Mouse (Mus musculus): ENCODE measurements at regions not wholly inside any gene's neighbourhood (a gene's known extent, or its start where the extent isn't known, plus 50 kb on each side); places are given as distances from the start of the nearest gene placed in this dataset.

DNA sequence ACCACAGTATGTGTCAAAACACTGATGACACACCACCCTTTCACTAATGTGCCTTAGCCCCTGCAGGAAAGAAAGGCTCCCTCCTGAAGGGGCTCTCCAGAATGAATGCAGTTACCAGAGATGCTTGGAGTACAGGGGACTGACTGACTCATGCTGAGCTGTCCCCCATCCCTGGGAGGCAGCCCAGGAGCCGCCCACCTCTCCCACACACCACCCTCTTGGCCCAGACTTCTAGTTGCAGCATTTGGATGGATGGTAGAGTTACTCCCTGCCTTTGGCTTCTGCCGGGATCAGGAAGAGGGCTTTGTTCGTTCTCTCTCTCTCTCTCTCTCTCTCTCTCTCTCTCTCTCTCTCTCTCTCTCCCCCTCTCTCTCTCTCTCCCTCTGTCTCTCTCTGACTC is 53.4 kb upstream of the Jun start:
- DNase-seq (ENCODE audit: low spot score in 2 of 2), result peak in 1 of 2 experiments; percentile 35

DNA sequence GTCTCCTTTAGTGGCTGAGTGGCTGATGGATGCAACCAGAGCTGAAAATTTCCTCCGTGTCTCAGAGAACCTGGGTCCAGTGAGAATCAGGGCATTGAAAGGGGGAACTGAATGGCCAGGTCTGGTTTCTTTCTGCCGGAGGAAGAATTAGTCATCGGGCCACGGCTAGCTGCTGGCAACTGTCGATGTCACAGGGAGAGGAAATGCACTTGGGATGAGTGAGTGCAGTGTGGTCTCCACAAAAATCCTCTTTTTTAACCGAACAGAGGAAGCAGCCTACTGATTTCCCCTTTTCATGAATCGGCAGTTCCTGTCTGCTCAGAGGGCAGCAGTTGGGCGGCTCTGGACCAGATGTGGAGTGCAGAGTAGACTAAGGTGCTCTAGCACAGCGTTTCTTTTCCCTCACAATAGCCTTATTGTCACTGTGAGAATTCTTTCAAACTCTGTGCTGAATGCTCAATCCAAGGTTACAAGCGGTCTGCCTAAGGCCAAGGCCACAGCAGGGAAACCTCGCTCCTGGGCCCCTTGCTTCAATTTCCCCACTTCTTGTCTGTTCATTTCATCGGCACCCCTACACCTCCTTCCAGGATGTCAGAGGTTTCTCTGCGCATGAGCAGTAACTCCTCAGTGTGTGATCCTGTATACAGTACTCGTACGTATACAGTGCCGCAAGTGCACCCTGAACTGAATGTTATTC is 54.1 kb upstream of the Jun start:
- DNase-seq (ENCODE audit: low spot score in 2 of 2), result peak in 1 of 2 experiments; percentile 41

DNA sequence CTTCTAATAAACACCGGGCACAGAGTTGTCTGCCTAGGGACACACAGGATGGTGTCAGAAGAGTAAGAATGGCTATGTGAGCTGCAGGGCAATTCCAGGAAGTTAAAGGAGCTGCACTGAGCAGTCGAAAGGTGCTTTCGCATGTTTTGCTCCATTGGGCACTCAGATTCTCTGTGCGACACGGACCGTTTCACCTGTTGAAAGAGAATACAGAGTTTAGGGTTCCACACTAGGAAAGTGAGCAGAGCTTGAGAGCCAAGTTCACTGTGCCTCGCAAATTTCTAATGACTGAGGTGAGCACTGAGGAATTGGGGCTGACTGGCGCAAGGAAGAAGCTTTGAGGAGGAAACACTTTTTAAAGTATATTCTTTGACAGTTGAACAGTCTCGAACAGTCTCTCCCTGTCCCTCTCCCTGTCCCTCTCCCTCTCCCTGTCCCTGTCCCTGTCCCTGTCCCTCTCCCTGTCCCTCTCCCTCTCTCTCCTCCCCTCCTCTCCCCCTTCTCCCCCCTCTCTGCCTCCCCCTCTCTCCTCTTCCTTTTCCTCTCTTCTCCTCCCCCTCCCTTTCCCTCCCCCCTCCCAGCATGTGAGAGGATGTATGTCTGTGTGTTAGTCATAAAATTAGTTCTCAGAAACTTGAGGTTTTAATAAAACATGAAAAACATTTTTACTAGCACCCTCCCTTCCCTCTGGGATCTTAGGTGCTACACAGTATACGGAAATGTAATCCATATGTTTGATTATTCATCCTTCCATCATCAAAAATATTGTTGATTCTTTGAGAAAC is 55.1 kb upstream of the Jun start:
- no peak for DNase-seq (ENCODE audit: low spot score in 2 of 2)

DNA sequence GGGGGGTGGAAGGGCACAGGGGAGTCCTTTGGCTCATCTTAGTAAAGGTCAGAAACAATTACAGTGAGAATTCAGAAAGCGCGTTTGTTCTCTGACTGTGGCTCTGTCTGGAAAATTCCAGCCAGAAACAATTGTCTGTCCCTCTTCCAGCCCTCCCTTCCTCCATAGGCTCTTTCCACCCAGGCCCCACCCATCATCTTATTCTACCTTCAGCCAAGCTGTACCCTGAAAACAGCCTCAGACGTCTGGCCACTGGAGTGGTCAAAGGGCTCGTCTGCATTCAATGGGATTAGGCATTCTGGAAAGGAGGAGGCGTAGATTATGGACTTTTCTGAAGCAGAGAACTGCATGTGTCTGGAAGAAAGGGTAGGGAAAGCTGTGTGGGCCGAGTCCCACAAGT is 56.8 kb upstream of the Jun start:
- DNase-seq (ENCODE audit: low spot score in 2 of 2), result no peak

DNA sequence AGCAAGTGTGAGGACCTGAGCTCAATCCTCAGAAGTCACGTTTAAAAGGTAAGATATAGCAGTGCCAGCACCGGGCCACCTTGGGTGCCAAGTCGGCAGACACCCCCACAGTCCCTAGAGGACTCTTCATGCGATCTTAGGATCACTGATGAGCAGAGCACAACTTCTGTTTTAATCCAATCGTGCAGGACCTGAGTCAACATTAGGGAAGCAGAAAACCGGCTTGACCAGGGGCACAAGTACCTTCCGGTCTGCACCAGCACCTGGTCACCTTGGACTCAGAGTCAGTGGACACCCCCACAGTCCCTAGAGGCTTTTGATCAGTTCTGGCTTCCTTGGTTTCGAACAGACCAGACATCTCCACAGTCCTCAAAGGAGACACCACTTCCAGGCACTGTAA is 58.8 kb upstream of the Jun start:
- no peak for DNase-seq (ENCODE audit: low spot score in 2 of 2)

DNA sequence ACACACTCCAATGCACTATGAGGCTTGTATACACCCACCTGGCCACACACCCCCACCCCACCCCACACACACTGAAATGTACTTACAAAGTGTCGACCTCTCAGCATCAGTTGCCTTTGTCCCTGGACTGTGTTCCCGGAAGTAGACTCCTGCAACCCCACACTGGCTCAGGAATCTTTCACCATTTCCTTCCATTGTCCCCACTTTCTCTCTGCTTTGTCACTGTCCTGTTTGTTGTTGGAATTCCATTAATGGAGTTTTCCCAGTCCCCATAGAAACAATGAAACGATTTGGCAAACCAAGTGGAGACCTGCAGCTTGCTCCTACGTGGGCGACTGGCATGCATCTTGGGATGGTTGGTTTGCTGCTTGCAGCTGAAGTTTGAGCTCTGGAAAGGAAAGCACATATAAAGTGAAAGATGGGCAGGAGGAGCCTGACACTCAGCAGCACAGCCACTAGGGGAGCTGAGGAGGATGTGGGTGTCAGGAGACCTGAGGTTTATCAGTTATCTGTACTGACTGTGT is 65.2 kb upstream of the Jun start:
- DNase-seq (ENCODE audit: low spot score in 2 of 2), result no peak

DNA sequence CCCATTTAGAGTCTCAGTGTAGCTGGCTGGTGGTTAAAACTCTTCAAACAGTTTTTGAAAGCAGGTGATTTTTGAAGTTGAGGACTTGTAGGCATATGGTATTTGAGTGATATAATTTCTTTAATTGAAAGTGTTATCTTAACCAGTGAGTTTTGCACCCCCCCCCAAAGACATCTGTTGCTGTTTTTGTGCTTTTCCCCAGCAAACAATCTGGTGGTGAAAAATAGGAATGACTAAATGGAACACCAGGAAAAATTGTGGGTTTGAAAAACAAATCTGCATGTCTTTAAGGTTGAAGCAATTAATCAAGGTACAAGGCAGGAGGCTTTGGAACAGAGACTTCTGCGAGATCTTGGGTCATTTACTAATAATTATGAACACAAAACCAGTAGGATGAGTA is 68.9 kb upstream of the Jun start:
- no peak for DNase-seq (ENCODE audit: low spot score in 2 of 2)

DNA sequence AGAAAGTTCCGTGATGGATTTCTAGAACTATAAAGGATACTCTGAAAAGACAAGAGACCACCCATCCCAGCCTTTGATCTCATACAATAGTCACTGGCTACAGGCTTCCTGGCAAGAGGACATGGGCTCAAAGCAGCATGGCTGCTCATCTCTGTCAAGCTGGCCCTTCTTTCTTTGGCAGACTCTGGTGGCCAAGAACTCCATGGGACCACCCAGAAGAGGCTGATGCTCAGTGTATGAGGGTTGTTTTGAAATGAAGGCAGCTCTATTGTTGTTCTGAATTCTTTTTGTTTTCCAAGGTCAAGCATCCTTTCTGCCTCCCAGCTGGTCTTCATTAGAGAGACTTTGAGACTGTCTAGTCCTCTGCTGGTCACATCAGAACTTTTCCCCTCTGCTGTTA is 73.3 kb upstream of the Jun start:
- DNase-seq (ENCODE audit: low spot score in 2 of 2), result no peak

DNA sequence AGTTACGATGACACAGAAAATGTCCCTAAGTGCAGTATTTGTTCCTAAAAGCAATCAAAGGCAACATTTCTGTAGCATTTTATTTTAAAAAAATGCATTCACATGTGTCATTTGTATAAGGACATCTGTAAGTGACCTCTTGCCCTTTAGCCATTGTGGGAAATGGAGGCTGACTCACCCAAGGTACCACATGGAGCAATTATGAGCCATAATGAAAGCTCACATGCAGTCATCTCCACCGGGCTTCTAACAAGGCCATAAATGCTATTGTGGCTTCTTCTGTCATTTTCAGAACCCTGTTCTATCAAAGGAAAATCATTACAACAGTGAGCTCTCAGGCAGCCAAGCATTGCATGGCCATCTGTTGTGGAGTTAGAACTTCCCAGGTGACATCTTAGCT is 75.9 kb upstream of the Jun start:
- no peak for DNase-seq (ENCODE audit: low spot score in 2 of 2)

DNA sequence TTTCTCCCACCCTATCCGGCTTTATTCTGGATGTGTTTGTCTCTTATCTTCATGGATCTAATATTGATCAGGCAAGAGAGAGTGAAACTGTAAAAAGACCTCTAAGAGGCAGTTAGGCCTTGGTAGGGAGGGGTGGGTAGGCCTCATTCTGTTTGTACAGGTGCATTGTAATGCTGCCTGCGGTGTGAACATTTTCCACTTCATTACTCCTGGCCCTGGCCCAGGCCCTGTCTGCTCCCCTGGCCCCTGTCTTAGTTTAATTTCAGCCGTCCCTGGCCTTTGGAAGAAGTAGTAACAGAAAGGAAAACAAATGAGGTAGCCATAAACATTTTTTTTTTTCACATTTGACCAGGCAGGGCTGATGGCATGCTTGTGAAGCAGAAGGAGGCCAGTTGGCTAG is 81.8 kb upstream of the Jun start:
- DNase-seq (ENCODE audit: low spot score in 2 of 2), result no peak

DNA sequence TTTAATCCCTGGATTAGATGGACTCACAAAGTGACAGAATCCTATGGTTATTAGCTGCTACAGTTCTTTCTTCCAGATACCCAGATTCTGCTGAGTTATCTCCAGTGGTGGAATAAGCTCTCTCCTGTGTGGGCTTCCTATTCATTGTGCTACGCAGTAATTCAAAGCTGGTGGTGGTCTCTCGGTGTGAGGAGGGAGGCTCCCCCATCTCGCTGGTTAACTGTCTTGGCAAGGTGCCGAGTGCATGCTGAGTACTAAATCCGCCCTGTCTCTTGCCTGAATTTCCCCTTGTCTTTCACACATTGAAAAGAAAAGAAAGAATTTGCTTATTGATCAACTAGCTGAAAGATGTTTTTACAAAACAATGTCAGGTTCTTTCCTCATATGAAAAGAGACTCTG is 82.6 kb upstream of the Jun start:
- DNase-seq (ENCODE audit: low spot score in 2 of 2), result no peak

DNA sequence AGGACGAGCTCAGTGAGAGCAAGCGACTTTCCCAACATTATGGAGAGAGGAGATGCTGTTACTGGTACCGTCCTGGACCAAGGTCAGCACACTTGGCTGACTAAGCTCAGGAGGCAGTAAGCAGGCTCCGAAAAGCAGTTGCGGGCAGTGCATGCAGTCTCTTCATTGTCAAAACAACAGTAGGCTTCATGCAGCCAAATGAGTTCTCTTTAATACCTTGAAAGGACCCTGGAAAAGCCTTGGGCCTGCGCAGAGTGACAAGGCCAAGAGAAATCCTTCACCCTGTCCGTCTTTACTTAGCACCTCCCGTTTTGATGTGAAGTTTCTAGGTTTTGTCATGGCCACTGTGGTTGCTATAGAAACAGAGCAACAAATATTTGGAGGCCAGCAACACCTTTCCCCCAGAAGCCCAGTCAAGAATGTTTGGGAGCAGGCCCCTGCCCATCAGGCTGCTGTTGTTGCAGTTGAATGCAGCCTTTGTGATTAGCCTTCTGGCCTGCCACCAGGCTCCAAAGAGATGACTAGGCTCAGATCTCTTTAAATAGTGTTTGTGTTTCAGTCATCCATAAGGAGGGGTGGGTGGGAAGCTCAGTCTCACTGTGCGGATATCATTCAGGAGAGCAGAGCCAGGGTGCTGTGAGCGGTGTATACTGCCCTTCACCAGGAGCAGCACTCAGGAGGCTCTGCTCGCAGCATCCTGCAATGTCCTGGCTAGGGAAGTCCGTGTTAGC is 85.6 kb upstream of the Jun start:
- DNase-seq (ENCODE audit: low spot score in 2 of 2), result no peak

DNA sequence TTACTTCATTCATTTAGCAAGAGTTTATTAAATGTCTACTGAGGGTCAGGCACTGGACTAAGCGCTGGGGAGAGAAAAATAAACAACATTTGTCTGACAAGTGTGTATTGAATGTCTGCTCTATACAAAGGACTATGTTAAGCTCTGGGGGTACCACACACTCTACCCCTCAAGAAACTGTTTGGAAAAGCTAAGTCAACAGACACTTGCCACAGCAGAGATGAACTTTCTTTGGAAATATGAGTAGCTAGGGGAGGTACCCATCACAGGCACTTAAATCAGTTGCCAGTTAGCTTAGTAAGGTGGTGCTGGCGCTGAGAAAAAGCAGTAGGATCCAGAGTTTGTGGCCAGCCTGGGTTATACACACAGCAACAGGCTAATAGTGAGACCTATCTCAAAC is 86.7 kb upstream of the Jun start:
- no peak for DNase-seq (ENCODE audit: low spot score in 2 of 2)

DNA sequence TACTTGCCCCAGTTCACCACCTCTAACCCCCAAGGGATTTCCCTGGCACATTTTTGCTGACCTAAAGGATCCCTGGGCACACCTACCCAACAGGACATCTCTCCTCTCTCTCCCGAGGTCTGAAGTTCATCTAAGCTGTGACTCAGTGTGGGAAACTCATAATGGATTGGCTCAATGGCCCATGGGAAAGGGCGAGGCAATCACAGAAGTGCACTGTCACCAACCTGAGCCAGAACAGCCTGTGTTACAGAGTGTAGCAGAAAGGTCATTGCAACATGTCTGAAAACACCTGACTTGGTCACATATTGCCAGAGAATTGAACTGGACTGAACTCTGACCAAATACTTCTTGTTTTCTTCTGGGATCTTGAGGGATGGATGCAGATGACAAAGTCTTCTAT is 89.2 kb upstream of the Jun start:
- DNase-seq (ENCODE audit: low spot score in 2 of 2), result no peak

DNA sequence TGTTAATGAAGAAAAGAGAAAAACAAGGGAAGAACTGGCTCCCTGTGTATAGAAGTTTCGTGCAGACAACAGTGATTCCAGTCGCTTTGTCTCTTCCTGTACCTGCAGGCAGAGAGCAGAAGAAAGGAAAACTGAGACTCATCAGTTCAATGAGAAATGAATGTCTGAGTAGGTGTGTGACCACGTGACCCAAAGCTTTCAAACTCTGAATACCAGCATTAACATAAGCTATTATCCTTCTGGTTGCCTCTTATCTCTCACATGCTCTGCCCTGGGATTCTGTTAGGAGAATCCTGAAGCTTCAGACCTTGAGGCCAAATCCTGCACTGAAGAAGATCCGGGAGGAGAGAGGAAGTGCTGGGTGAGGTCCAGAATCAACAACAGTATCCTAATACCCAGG is 91.1 kb upstream of the Jun start:
- no peak for DNase-seq (ENCODE audit: low spot score in 2 of 2)

DNA sequence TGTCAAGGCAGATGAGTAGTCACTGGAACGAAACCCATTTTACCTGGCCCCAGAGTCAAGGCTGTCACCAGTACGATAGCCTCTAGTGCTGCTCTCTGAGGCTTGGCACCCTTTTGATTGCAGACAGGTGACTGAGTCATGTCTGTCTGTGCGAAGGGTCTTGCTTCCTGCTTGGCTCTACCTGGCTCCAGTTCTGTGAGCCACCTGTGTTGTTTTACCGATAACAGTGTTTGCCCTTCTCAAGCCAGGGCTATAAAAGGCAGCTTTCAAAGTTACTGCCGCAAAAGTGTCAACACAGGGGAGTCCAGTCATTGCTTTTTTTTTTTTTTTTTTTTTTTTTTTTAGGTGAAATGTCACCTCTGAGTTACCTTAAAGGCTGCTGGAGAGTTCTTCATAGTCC is 91.6 kb upstream of the Jun start:
- DNase-seq (ENCODE audit: low spot score in 2 of 2), result peak; percentile 53 to 59

DNA sequence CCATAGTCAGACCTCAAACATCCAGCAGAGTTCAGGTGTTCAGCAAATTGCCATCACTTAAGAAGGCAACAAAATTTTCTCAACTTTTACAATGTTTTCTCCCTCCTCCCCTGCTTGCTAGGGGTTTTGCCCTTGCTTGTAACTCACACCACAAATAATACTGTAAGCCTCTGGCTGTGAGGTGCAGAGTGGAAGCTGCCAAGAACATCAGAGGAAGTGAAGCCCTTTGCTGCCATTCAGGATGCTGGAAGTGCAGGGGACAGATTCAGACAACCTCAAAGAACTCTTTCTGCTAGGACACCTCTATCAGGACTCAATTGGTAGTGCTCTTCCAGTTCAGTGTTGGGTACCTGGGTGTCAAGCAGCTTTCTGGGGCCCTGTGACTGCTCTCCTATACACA is 92.4 kb upstream of the Jun start:
- DNase-seq (ENCODE audit: low spot score in 2 of 2), result no peak

DNA sequence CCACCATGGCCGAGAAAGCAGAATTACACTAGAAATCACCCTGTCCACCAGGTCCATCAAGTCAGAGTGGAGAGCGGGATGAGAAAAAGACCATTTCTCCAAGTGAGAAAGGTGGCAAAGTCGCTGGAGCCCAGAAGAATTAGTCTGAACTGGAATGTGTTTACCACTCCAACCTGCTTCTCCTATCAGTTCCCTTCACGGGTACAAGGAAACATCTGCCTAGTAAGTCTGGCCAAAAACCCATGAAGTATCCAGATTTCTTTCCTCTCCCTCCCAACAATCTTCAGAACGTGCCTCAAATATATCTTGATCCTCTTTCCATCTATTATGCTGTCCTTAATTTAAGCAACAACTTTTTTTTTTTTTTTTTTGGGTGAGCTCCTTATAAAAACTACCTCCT is 94.2 kb upstream of the Jun start:
- DNase-seq (ENCODE audit: low spot score in 2 of 2), result no peak

DNA sequence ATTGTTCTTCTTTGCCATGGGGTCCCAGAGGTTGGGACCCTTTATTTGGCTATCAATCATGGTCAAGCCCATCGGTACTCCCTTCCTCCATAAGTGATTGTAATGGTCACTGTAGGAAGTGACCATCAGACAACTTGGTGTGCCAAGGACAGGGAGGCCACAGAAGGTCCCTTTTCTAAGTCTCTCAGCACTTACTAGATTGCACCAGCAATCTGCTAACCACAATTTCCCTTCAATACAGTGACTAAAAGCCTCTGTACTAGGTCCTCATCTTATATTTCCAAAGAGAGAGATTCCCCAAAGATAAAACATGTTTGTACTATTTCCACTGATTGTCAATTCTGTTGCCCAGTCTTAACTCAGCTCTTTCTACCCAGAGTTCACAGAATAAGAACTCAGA is 96.6 kb upstream of the Jun start:
- no peak for DNase-seq (ENCODE audit: low spot score in 2 of 2)

DNA sequence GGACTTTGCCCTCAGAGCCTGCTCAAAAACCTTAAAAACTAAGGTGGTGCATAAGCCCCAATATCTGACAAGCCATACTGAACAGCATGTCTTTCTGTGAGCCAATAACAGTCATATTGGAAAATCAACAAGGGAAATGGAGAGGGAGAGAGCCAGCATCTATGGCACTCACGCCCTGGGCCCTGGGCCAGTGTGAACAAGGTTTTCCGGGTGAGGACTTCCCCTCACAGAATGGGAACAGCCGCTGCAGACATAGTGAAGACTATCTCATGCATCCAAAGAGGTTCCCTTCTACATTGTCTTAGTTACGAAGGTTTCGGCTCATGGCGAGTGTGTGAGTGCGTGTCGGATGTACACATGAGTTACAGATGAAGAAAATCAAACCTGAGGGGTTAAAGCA is 99.7 kb upstream of the Jun start:
- DNase-seq (ENCODE audit: low spot score in 2 of 2), result no peak

DNA sequence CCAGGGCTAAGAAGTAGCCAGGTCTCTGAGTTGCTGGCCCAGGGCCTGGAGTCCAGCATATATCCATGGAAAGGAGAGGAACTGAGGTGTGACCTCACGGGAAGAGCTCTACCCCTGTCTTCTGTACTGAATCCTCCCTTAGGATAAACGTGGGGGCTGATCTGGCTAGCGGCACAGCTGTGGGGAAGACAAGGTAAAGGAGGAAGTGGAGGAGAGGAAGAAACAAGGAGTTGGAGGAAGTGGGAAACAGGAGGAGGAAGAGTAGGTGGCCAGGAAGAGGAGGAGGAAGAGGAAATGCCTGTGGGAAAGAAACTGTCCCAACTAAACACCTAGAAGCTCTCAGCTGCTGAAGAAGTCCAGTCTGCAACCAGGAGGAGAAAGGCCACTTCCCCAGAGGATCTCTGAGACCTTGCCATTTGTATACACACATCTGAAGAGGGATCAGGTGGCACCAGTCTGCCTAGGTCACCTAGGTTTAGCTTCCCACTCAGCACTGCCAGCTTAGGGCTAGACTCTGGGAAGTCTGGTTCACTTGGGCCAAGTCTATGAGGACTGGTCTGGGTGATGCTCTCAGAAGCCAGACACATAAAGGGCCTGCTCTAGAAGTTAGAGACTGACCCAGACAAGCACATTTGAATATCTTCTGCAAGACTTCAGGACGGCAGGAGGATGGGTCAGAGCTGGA is 100.6 kb upstream of the Jun start:
- DNase-seq (ENCODE audit: low spot score in 2 of 2), result no peak

DNA sequence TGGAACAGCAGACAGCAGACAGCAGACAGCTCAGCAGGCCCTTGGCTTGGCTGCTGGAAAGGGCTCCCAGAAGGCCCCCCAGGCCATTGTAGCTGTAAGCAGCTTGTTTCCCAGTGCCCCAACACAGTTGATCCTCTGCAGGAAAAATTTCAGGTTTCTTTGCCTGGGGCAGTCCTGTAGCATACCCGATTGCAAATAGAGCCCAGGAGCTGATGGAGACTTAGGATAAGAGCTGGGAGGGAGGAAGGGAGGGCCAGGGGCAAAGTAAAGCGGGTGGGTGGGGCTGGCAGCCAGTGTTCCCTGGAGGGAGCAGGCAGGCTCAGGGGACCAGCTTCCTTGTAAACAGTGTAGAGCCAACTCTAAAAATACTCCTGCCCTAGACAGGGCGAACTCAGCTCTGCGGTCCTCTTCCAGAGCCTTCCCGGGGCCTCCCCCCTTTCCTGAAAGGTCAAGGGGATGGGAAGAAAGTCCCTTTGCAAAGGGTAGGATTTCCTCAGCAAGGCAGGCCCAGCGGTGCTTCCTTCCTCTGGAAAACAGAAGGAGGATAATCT is 101.8 kb upstream of the Jun start:
- DNase-seq (ENCODE audit: low spot score in 2 of 2), result peak in 1 of 2 experiments; percentile 65

Measured in urinary bladder, postnatal 36 days (tissue).